In genomic region chr7:142916178-142916577, GRCm38 (mm10) we compare ENCODE assay signal across 10 mouse cellular contexts. TPM values are rescaled to one million over a fixed set of nuclear protein-coding genes. Genes with fewer than 3 reads are reported as not detected.
DNase-seq lines count a peak whose midpoint lies in the region; ATAC-seq lines count a peak whose summit lies in the region.
"Had no signal": no experiment of that assay in that cellular context is flagged by ENCODE, and none has a peak within 500 bp of the region (broad histone marks: within the 10 kb centered on the region; RNA-seq: fewer than 3 reads in every experiment).

No protein-coding gene starts in this region.

- no peak overlapping the region for H3K4me3 ChIP-seq in hindbrain, embryonic 13.5 days
- H3K4me3 ChIP-seq in neural tube, embryonic 13.5 days: no peak overlapping the region
- no peak overlapping the region for H3K4me3 ChIP-seq in liver, embryonic 11.5 days (ENCODE audit: low read depth, low read length)
- H3K4me3 ChIP-seq: heart, embryonic 12.5 days had no signal

- peaks cover 25% of the 10 kb centered on the region for H3K4me1 ChIP-seq in hindbrain, embryonic 13.5 days (replicated peaks)
- H3K4me1 ChIP-seq in neural tube, embryonic 13.5 days (replicated peaks): peaks cover 15% of the 10 kb centered on the region
- H3K4me1 ChIP-seq in liver, embryonic 11.5 days (replicated peaks; ENCODE audit: control insufficient read depth, insufficient read depth, low read length): no peaks in the 10 kb centered on the region

- H3K9ac ChIP-seq in hindbrain, embryonic 13.5 days: peak overlapping the region; percentile 53
- peak overlapping the region; percentile 8; the same call in 1 of the 2 replicates for H3K9ac ChIP-seq in neural tube, embryonic 13.5 days
- no peak overlapping the region for H3K9ac ChIP-seq in liver, embryonic 11.5 days (ENCODE audit: low read depth, low read length)
- H3K9ac ChIP-seq: heart, embryonic 12.5 days had no signal

- no peaks in the 10 kb centered on the region for H3K27me3 ChIP-seq in hindbrain, embryonic 13.5 days
- no peaks in the 10 kb centered on the region; the same call in 1 of the 2 replicates for H3K27me3 ChIP-seq in neural tube, embryonic 13.5 days
- no peaks in the 10 kb centered on the region for H3K27me3 ChIP-seq in liver, embryonic 11.5 days (replicated peaks; ENCODE audit: control insufficient read depth, insufficient read depth, low read length)

- H3K27ac ChIP-seq in hindbrain, embryonic 13.5 days: peak overlapping the region; percentile 81
- H3K27ac ChIP-seq in neural tube, embryonic 13.5 days (replicated peaks): peak overlapping the region; percentile 64
- H3K27ac ChIP-seq in liver, embryonic 11.5 days (ENCODE audit: low read depth, low read length): no peak overlapping the region

- H3K4me2 ChIP-seq in hindbrain, embryonic 13.5 days: no peak overlapping the region
- no peak overlapping the region for H3K4me2 ChIP-seq in neural tube, embryonic 13.5 days
- H3K4me2 ChIP-seq in liver, embryonic 11.5 days: no peak overlapping the region
- H3K4me2 ChIP-seq: heart, embryonic 12.5 days had no signal

- ATAC-seq in hindbrain, embryonic 13.5 days (ENCODE audit: low FRiP score): 0 out of 2 replicates have a peak, but pooled peaks have one; percentile 40
- ATAC-seq in neural tube, embryonic 13.5 days (ENCODE audit: low read depth): no peak
- no peak for ATAC-seq in liver, embryonic 11.5 days (replicated peaks; ENCODE audit: low FRiP score)
- no peak for ATAC-seq in inflammation-experienced regulatory T-cells, adult 6 months

- 42% methylated on average over 8 of the region's 8 CpGs for WGBS in hindbrain, embryonic 13.5 days
- WGBS in neural tube, embryonic 13.5 days: 30% methylated on average over 8 of the region's 8 CpGs
- WGBS in liver, embryonic 11.5 days: 61% methylated on average over 8 of the region's 8 CpGs

- no peaks in the 10 kb centered on the region for H3K36me3 ChIP-seq in hindbrain, embryonic 13.5 days
- H3K36me3 ChIP-seq in neural tube, embryonic 13.5 days: no peaks in the 10 kb centered on the region
- no peaks in the 10 kb centered on the region for H3K36me3 ChIP-seq in liver, embryonic 11.5 days (ENCODE audit: control insufficient read depth, insufficient read depth, low read length)
- H3K36me3 ChIP-seq: heart, embryonic 12.5 days had no signal

- DNase-seq in layer of hippocampus, postnatal 10 days (ENCODE audit: low spot score in 2 of 2): peak; percentile 19 to 30
- DNase-seq in layer of hippocampus, adult 9-11 months: no peak
- DNase-seq in cerebellum, postnatal 14 days: peak; percentile 86 to 92
- DNase-seq in liver, embryonic 11.5 days (ENCODE audit: low spot score): no peak
- no peak for DNase-seq in layer of hippocampus, postnatal 14 days (ENCODE audit: low spot score in 2 of 2)
- DNase-seq: lung, postnatal 10 days had no signal

- H3K9me3 ChIP-seq in hindbrain, embryonic 13.5 days: no peaks in the 10 kb centered on the region
- no peaks in the 10 kb centered on the region for H3K9me3 ChIP-seq in neural tube, embryonic 13.5 days
- H3K9me3 ChIP-seq in liver, embryonic 11.5 days (ENCODE audit: control insufficient read depth, low read length): no peaks in the 10 kb centered on the region
- H3K9me3 ChIP-seq: heart, embryonic 12.5 days had no signal

RNA-seq across cellular contexts. Expression of gene Th, which starts 14.8 kb away (rescaled TPM):
- under 1 TPM; 0.64 to 0.89 TPM for total RNA-seq in layer of hippocampus, postnatal 10 days (2021)
- 17.6 and 17.8 TPM in 2 replicates for polyA plus RNA-seq in hindbrain, embryonic 13.5 days (2015; fragmentation: Nextera tagmentation; extraction: Ambion mirVana)
- 69.6 and 98.6 TPM in 2 replicates for polyA plus RNA-seq in neural tube, embryonic 13.5 days (2015; fragmentation: Nextera tagmentation; extraction: Ambion mirVana)
- 0.26 and 0.29 TPM in 2 replicates for polyA plus RNA-seq in liver, embryonic 11.5 days (2014; fragmentation: Nextera tagmentation; extraction: Ambion mirVana)
- not detected for polyA plus RNA-seq in inflammation-experienced regulatory T-cells, adult 6 months (2017; shearing (Covaris generic))
- total RNA-seq in layer of hippocampus, postnatal 14 days (2021): under 1 TPM; 0.33 to 0.65 TPM

RNA-seq across cellular contexts. Expression of gene Ascl2, which starts 52.9 kb away (rescaled TPM):
- total RNA-seq in layer of hippocampus, postnatal 10 days (2021): under 1 TPM; 0.27 to 0.32 TPM
- 0.44 and 0.48 TPM in 2 replicates for polyA plus RNA-seq in hindbrain, embryonic 13.5 days (2015; fragmentation: Nextera tagmentation; extraction: Ambion mirVana)
- polyA plus RNA-seq in neural tube, embryonic 13.5 days (2015; fragmentation: Nextera tagmentation; extraction: Ambion mirVana): 0.55 and 0.98 TPM in 2 replicates
- 1.5 and 1.8 TPM in 2 replicates for polyA plus RNA-seq in liver, embryonic 11.5 days (2014; fragmentation: Nextera tagmentation; extraction: Ambion mirVana)
- 1 to 10 TPM in 2 of 3 experiments, not detected in 1; 1.9 to 5.4 TPM for polyA plus RNA-seq in inflammation-experienced regulatory T-cells, adult 6 months (2017; shearing (Covaris generic))
- total RNA-seq in layer of hippocampus, postnatal 14 days (2021): under 1 TPM in 1 of 2 experiments, not detected in 1; 0.21 TPM

Comparison
In these comparisons a context has a peak if more than half of its experiments do, and no peak if none do; other contexts are left out.
1. DNase-seq: peak in layer of hippocampus, postnatal 10 days (2 of 2) and cerebellum, postnatal 14 days (2 of 2); none in layer of hippocampus, adult 9-11 months (single experiment), liver, embryonic 11.5 days (single experiment) and layer of hippocampus, postnatal 14 days (0 of 2).
2. RNA of gene Th, which starts 14.8 kb away (polyA plus RNA-seq): 69.6 to 98.6 TPM in neural tube, embryonic 13.5 days and 17.6 to 17.8 TPM in hindbrain, embryonic 13.5 days; 0.26 to 0.29 TPM in liver, embryonic 11.5 days and not detected in inflammation-experienced regulatory T-cells, adult 6 months; every median in the first group is over 10 times any median in the second.